Mouse (Mus musculus) stomach, embryonic 14.5 days (tissue): ENCODE results near the gene Car5a. TPM values are rescaled to one million over a fixed set of nuclear protein-coding genes. Genes with fewer than 3 reads are reported as not detected.

ENCODE experiments used
- ATAC-seq: fragments of 200-750 bp; cut with Nextera tagmentation; 2 replicates; pipeline ENCODE4 v1.8.0; 2017; ENCODE audit warnings: low read depth, moderate TSS enrichment; ENCODE audit not compliant: insufficient number of reproducible peaks, insufficient read depth, low FRiP score
- H3K27ac ChIP-seq: fragments of 300-500 bp; sonication (generic); 2 replicates; pipeline ENCODE4 v1.5.1; 2014; ENCODE audit warnings: mild to moderate bottlenecking, low read length, moderate library complexity, mixed read lengths
- H3K27me3 ChIP-seq: fragments of 300-500 bp; sonication (generic); 2 replicates; pipeline ENCODE4 v1.6.1; 2014; ENCODE audit warnings: low read length, control low read depth, mixed read lengths; ENCODE audit not compliant: control insufficient read depth, insufficient read depth
- H3K36me3 ChIP-seq: fragments of 300-500 bp; sonication (generic); 2 replicates; pipeline ENCODE4 v1.6.1; 2014; ENCODE audit warnings: mild to moderate bottlenecking, control low read depth, low read length, moderate library complexity, mixed read lengths; ENCODE audit not compliant: control insufficient read depth, insufficient read depth
- H3K4me1 ChIP-seq: fragments of 300-500 bp; sonication (generic); 2 replicates; pipeline ENCODE4 v1.6.1; 2014; ENCODE audit warnings: low read length, control low read depth, mixed read lengths; ENCODE audit not compliant: control insufficient read depth, insufficient read depth
- H3K4me2 ChIP-seq: fragments of 300-500 bp; sonication (generic); replicated peaks from 2 replicates; pipeline ENCODE4 v1.6.1; 2014; ENCODE audit warnings: low read depth, low read length, control low read depth
- H3K4me3 ChIP-seq: fragments of 300-500 bp; sonication (generic); 2 replicates; pipeline ENCODE4 v1.5.1; 2014; ENCODE audit warnings: low read depth, low read length, control low read depth
- H3K9ac ChIP-seq: fragments of 300-500 bp; sonication (generic); replicated peaks from 2 replicates; pipeline ENCODE4 v1.6.1; 2014; ENCODE audit warnings: low read depth, mild to moderate bottlenecking, control low read depth, low read length, moderate library complexity, mixed read lengths
- H3K9me3 ChIP-seq: fragments of 300-500 bp; sonication (generic); 2 replicates; pipeline ENCODE4 v1.6.1; 2016; ENCODE audit warnings: low read depth, low read length, control low read depth; ENCODE audit not compliant: control insufficient read depth
- WGBS: fragments of 180-500 bp; shearing (Covaris S2); extraction: QIAGEN DNeasy Blood & Tissue Kit; methylation state at CpG from one replicate; pipeline ENCODE4 v1.1.7; 2014; 5-methylcytosine and 5-hydroxymethylcytosine counted together
- polyA plus RNA-seq: library from polyadenylated mRNA; unstranded; fragments of >200 nt; fragmentation: Nextera tagmentation; extraction: Ambion mirVana; gene quantifications from 2 replicates; pipeline ENCODE4 v1.2.1, GENCODE M21; 2014

Car5a gene
- polyA plus RNA-seq, 1 experiment from 2014 or later, result not detected

GRCm38 (mm10) chr8:121966110-121966509 lies 21.4 kb upstream of the Car5a start:
- ATAC-seq, result no peak
- H3K4me3 ChIP-seq, result no peak overlapping the region
- H3K9ac ChIP-seq, result no peak overlapping the region
- H3K4me1 ChIP-seq, result peaks cover 27% of the 10 kb centered on the region
- H3K27ac ChIP-seq, result no peak overlapping the region
- no peaks in the 10 kb centered on the region for H3K27me3 ChIP-seq
- H3K36me3 ChIP-seq, result no peaks in the 10 kb centered on the region
- H3K4me2 ChIP-seq, result no peak overlapping the region
- WGBS, result 60% methylated on average over 5 of the region's 5 CpGs
- no peaks in the 10 kb centered on the region for H3K9me3 ChIP-seq

- H3K4me3 ChIP-seq, result no peak overlapping the region
- H3K36me3 ChIP-seq, result no peaks in the 10 kb centered on the region
- H3K9ac ChIP-seq, result no peak overlapping the region
- peaks cover 27% of the 10 kb centered on the region for H3K4me1 ChIP-seq
- no peak for ATAC-seq
- no peak overlapping the region for H3K27ac ChIP-seq
- H3K4me2 ChIP-seq, result no peak overlapping the region
- H3K27me3 ChIP-seq, result no peaks in the 10 kb centered on the region
- WGBS, result 81% methylated on average over 8 of the region's 8 CpGs
- H3K9me3 ChIP-seq, result no peaks in the 10 kb centered on the region
These were observed 20.2 kb upstream of the Car5a start for GRCm38 (mm10) chr8:121964716-121965512.

- WGBS, result 69% methylated on average over 3 of the region's 3 CpGs
These were observed 18.2 kb upstream of the Car5a start for GRCm38 (mm10) chr8:121962892-121963291.

GRCm38 (mm10) chr8:121958395-121958794 lies 13.7 kb upstream of the Car5a start:
- Histone ChIP-seq H3K4me2 (no peak overlapping the region), H3K4me3 (no peak overlapping the region), H3K9ac (no peak overlapping the region), H3K27ac (no peak overlapping the region), H3K36me3 (peaks cover 18% of the 10 kb centered on the region), H3K9me3 (no peaks in the 10 kb centered on the region), H3K27me3 (no peaks in the 10 kb centered on the region), H3K4me1 (peaks cover 8% of the 10 kb centered on the region; the same call in 1 of the 2 replicates)
- no peak for ATAC-seq
- 92% methylated on average over 1 of the region's 1 CpGs for WGBS

More at GRCm38 (mm10) chr8:121962892-121963291, 18.2 kb upstream of the Car5a start:
- peaks cover 22% of the 10 kb centered on the region for H3K4me1 ChIP-seq
- H3K36me3 ChIP-seq, result no peaks in the 10 kb centered on the region
- H3K4me3 ChIP-seq, result no peak overlapping the region
- no peaks in the 10 kb centered on the region for H3K27me3 ChIP-seq
- H3K9ac ChIP-seq, result no peak overlapping the region
- no peaks in the 10 kb centered on the region for H3K9me3 ChIP-seq
- ATAC-seq, result no peak
- H3K27ac ChIP-seq, result no peak overlapping the region
- no peak overlapping the region for H3K4me2 ChIP-seq

GRCm38 (mm10) chr8:121955825-121956500 lies 11.3 kb upstream of the Car5a start:
- ATAC-seq, result no peak
- H3K27ac ChIP-seq, result no peak overlapping the region
- no peak overlapping the region for H3K9ac ChIP-seq
- WGBS, result 69% methylated on average over 1 of the region's 1 CpGs
- H3K4me1 ChIP-seq, result peaks cover 14% of the 10 kb centered on the region
- H3K4me2 ChIP-seq, result no peak overlapping the region
- no peaks in the 10 kb centered on the region for H3K9me3 ChIP-seq
- H3K36me3 ChIP-seq, result peaks cover 24% of the 10 kb centered on the region
- no peaks in the 10 kb centered on the region for H3K27me3 ChIP-seq
- no peak overlapping the region for H3K4me3 ChIP-seq

GRCm38 (mm10) chr8:121954981-121955555 lies 10.4 kb upstream of the Car5a start:
- H3K36me3 ChIP-seq, result peaks cover 24% of the 10 kb centered on the region
- H3K9me3 ChIP-seq, result no peaks in the 10 kb centered on the region
- 66% methylated on average over 10 of the region's 10 CpGs for WGBS
- peaks cover 14% of the 10 kb centered on the region for H3K4me1 ChIP-seq
- no peak overlapping the region for H3K4me2 ChIP-seq
- no peak overlapping the region for H3K27ac ChIP-seq
- no peak for ATAC-seq
- H3K9ac ChIP-seq, result no peak overlapping the region
- no peaks in the 10 kb centered on the region for H3K27me3 ChIP-seq
- no peak overlapping the region for H3K4me3 ChIP-seq

GRCm38 (mm10) chr8:121953821-121954545 lies 9.3 kb upstream of the Car5a start:
- 75% methylated on average over 3 of the region's 3 CpGs for WGBS
- no peak overlapping the region for H3K4me2 ChIP-seq

GRCm38 (mm10) chr8:121952800-121953199 lies 8.1 kb upstream of the Car5a start:
- Histone ChIP-seq H3K9me3 (no peaks in the 10 kb centered on the region), H3K4me1 (peaks cover 19% of the 10 kb centered on the region), H3K9ac (no peak overlapping the region), H3K27ac (no peak overlapping the region), H3K36me3 (peaks cover 24% of the 10 kb centered on the region), H3K4me3 (no peak overlapping the region), H3K4me2 (no peak overlapping the region), H3K27me3 (no peaks in the 10 kb centered on the region)
- ATAC-seq, result no peak
- 88% methylated on average over 7 of the region's 7 CpGs for WGBS

More at GRCm38 (mm10) chr8:121953821-121954545, 9.3 kb upstream of the Car5a start:
- peaks cover 24% of the 10 kb centered on the region for H3K36me3 ChIP-seq
- peaks cover 14% of the 10 kb centered on the region for H3K4me1 ChIP-seq
- H3K9me3 ChIP-seq, result no peaks in the 10 kb centered on the region
- no peak overlapping the region for H3K27ac ChIP-seq
- no peaks in the 10 kb centered on the region for H3K27me3 ChIP-seq
- ATAC-seq, result no peak
- no peak overlapping the region for H3K4me3 ChIP-seq
- no peak overlapping the region for H3K9ac ChIP-seq
